9 mouse cellular contexts compared by ENCODE assay signal in genomic region chr3:108283241-108283561, GRCm38 (mm10). TPM values are rescaled to one million over a fixed set of nuclear protein-coding genes. Genes with fewer than 3 reads are reported as not detected.
DNase-seq lines count a peak whose midpoint lies in the region; ATAC-seq and TF ChIP-seq lines count a peak whose summit lies in the region.
"Had no signal": no experiment of that assay in that cellular context is flagged by ENCODE, and none has a peak within 500 bp of the region (broad histone marks: within the 10 kb centered on the region; RNA-seq: fewer than 3 reads in every experiment).

No protein-coding gene starts in this region.

- TF ChIP-seq POLR2A in testis, adult 2 months (IDR thresholded peaks at IDR 0.05; ENCODE audit: control insufficient read depth, low read depth, low read length), result no peak

- TF ChIP-seq EP300 in stomach, postnatal 0 days (optimal IDR thresholded peaks at IDR 0.05), result no peak

- H3K4me3 ChIP-seq in testis, adult 2 months (ENCODE audit: control insufficient read depth, low read depth, low read length), result peak overlapping the region; percentile 86
- H3K4me3 ChIP-seq in liver, embryonic 12.5 days, result peak overlapping the region; percentile 73
- H3K4me3 ChIP-seq in stomach, postnatal 0 days (ENCODE audit: low read depth, low read length), result peak overlapping the region; percentile 80

- peak overlapping the region; percentile 74 for H3K9ac ChIP-seq in liver, embryonic 12.5 days
- peak overlapping the region; percentile 83 for H3K9ac ChIP-seq in stomach, postnatal 0 days (ENCODE audit: low read length)

- DNase-seq in cerebellum, adult 18-20 months, result no peak
- no peak for DNase-seq in testis, postnatal 10 days (ENCODE audit: low spot score)
- DNase-seq in stomach, postnatal 0 days (ENCODE audit: low spot score), result no peak
- no peak for DNase-seq in gastrocnemius, adult 8-10 months (ENCODE audit: low spot score in 2 of 2)

- 0 out of 2 replicates have a peak, but pooled peaks have one; percentile 2 for ATAC-seq in cerebellum, adult (ENCODE audit: insufficient number of reproducible peaks, low FRiP score, low TSS enrichment)
- ATAC-seq in liver, embryonic 12.5 days, result no peak
- no peak for ATAC-seq in stomach, postnatal 0 days (ENCODE audit: low FRiP score, low TSS enrichment)
- no peak for ATAC-seq in frontal cortex, adult (ENCODE audit: low TSS enrichment)

- H3K36me3 ChIP-seq in testis, adult 2 months (ENCODE audit: control insufficient read depth, insufficient read depth, low read length), result no peaks in the 10 kb centered on the region
- peaks cover 24% of the 10 kb centered on the region for H3K36me3 ChIP-seq in liver, embryonic 12.5 days
- 0 out of 2 replicates have a peak, but pooled peaks cover under 1% of the 10 kb centered on the region for H3K36me3 ChIP-seq in stomach, postnatal 0 days (ENCODE audit: control insufficient read depth, insufficient read depth, low read length)

- H3K9me3 ChIP-seq in liver, embryonic 12.5 days (replicated peaks), result no peaks in the 10 kb centered on the region
- no peaks in the 10 kb centered on the region for H3K9me3 ChIP-seq in stomach, postnatal 0 days (ENCODE audit: control insufficient read depth, low read length)

- H3K27me3 ChIP-seq in testis, adult 2 months (ENCODE audit: control insufficient read depth, insufficient read depth, low read length), result no peaks in the 10 kb centered on the region
- peaks cover 20% of the 10 kb centered on the region for H3K27me3 ChIP-seq in liver, embryonic 12.5 days (replicated peaks)
- no peaks in the 10 kb centered on the region for H3K27me3 ChIP-seq in stomach, postnatal 0 days (ENCODE audit: control insufficient read depth, insufficient read depth, low read length)

- H3K4me2 ChIP-seq in liver, embryonic 12.5 days, result peak overlapping the region; percentile 96
- peak overlapping the region; percentile 99 for H3K4me2 ChIP-seq in stomach, postnatal 0 days (replicated peaks; ENCODE audit: low read depth)

- peaks cover 7% of the 10 kb centered on the region for H3K4me1 ChIP-seq in testis, adult 2 months (ENCODE audit: control insufficient read depth, insufficient read depth, low read length)
- H3K4me1 ChIP-seq in liver, embryonic 12.5 days, result peaks cover 52% of the 10 kb centered on the region
- peaks cover 6% of the 10 kb centered on the region for H3K4me1 ChIP-seq in stomach, postnatal 0 days (replicated peaks; ENCODE audit: control insufficient read depth, insufficient read depth)

- TF ChIP-seq CTCF in testis, adult 2 months (IDR thresholded peaks at IDR 0.05; ENCODE audit: control insufficient read depth, insufficient read depth, insufficient replicate concordance, low read depth, low read length), result no peak
- no peak for TF ChIP-seq CTCF in stomach, postnatal 0 days (IDR thresholded peaks at IDR 0.05; ENCODE audit: low read depth)

- 15% methylated on average over 6 of the region's 6 CpGs for WGBS in liver, embryonic 12.5 days (ENCODE audit: insufficient replicate concordance)
- WGBS in stomach, postnatal 0 days, result 8% methylated on average over 6 of the region's 6 CpGs

- peak overlapping the region; percentile 44 for H3K27ac ChIP-seq in testis, adult 2 months (ENCODE audit: control insufficient read depth, insufficient read depth, low read depth, low read length)
- H3K27ac ChIP-seq in liver, embryonic 12.5 days, result peak overlapping the region; percentile 45
- H3K27ac ChIP-seq in stomach, postnatal 0 days (replicated peaks), result peak overlapping the region; percentile 82

RNA-seq across cellular contexts. Expression of gene Sort1, which starts 0.7 kb away (rescaled TPM):
- 51.4 and 55.4 TPM in 2 replicates for polyA plus RNA-seq in testis, adult 2 months (2012; rRNA removed)
- polyA plus RNA-seq in liver, embryonic 12.5 days (2016; fragmentation: Nextera tagmentation; extraction: Ambion mirVana), result 6.5 and 6.9 TPM in 2 replicates
- polyA plus RNA-seq in stomach, postnatal 0 days (2015; fragmentation: Nextera tagmentation; extraction: Ambion mirVana), result 7.6 and 9.2 TPM in 2 replicates
- total RNA-seq in gastrocnemius, adult 8-10 months (2022), result 10 to 100 TPM; 50.2 to 56.6 (median 53.5) TPM

RNA-seq across cellular contexts. Expression of gene Psma5, which starts 26.5 kb away (rescaled TPM):
- polyA plus RNA-seq in testis, adult 2 months (2012; rRNA removed), result 31.5 and 38.2 TPM in 2 replicates
- 213 and 222 TPM in 2 replicates for polyA plus RNA-seq in liver, embryonic 12.5 days (2016; fragmentation: Nextera tagmentation; extraction: Ambion mirVana)
- polyA plus RNA-seq in stomach, postnatal 0 days (2015; fragmentation: Nextera tagmentation; extraction: Ambion mirVana), result 159 and 166 TPM in 2 replicates
- total RNA-seq in gastrocnemius, adult 8-10 months (2022), result 10 to 100 TPM; 57.8 to 63.3 (median 60.8) TPM

RNA-seq across cellular contexts. Expression of gene Sypl2, which starts 56.8 kb away (rescaled TPM):
- polyA plus RNA-seq in testis, adult 2 months (2012; rRNA removed), result 0.59 and 0.88 TPM in 2 replicates
- 0.12 and 0.14 TPM in 2 replicates for polyA plus RNA-seq in liver, embryonic 12.5 days (2016; fragmentation: Nextera tagmentation; extraction: Ambion mirVana)
- polyA plus RNA-seq in stomach, postnatal 0 days (2015; fragmentation: Nextera tagmentation; extraction: Ambion mirVana), result 0.04 and 0.05 TPM in 2 replicates
- total RNA-seq in gastrocnemius, adult 8-10 months (2022), result 100 to 1,000 TPM; 240 to 296 (median 244) TPM
- total RNA-seq: monocyte, adult 5-6 weeks had no signal
